Mouse (Mus musculus) left cerebral cortex, adult 9 months (tissue): ENCODE measurements at regions not wholly inside any gene's neighbourhood (a gene's known extent, or its start where the extent isn't known, plus 50 kb on each side); places are given as distances from the start of the nearest gene placed in this dataset.
A peak's percentile ranks its signal among the peaks of the same experiment; 100 is the strongest.
"Not testable (repeated sequence)": the region's sequence is repeated elsewhere in the genome, so short reads cannot be mapped to it uniquely, and the experiment has no call there.

Source experiments
- DNase-seq, 2 experiments: peaks; one replicate each; pipeline ENCODE4 v3.0.0; 2022; ENCODE audit warnings: low spot score in 2 of 2

DNA sequence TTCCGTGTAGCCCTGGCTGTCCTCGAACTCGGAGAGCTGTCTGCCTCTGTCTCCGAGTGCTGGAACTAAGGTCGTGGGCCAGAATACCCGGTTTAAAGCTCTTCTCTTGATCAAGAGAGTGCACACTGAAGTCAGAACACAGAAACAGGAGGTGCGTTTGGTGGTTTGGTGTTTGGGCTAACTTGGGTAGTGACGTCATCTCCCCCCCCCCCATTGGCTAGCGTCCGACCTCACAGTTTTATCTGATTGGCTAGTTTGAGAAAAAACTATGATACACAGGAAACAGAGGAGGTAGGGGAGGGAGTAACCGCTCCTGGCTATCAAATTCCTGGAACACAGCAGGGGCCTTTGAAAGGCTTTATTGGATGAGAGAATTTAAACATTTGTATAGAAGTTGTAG lies 60.2 kb upstream of the Pim1 start:
- no peak for DNase-seq

DNA sequence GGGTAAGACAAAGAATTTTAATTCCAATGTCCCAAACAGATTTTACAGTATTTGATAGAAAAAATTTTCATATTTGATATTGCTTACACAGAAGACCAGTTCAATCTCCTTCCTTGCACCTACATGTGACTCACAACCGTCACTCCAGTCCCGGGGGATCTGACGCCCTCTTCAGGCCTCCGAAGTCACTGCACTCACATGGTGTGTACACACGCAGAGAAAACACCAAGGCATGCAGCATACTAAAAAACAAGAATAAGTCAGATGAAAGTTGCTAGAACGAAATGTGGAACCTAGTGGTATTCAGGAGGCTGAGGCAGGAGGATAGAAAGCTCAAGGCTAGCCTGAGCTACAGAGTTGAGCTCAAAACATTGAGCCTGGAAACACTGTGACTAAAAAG lies 59.7 kb upstream of the Pim1 start:
- no peak for DNase-seq

- no peak for DNase-seq
Measured at GRCm38 (mm10) chr17:29431553-29432297, 58.8 kb upstream of the Pim1 start.

- DNase-seq = no peak
Measured at GRCm38 (mm10) chr17:29432666-29433065, 57.9 kb upstream of the Pim1 start.

- no peak for DNase-seq
Measured at GRCm38 (mm10) chr17:29433370-29433769, 57.2 kb upstream of the Pim1 start.

DNA sequence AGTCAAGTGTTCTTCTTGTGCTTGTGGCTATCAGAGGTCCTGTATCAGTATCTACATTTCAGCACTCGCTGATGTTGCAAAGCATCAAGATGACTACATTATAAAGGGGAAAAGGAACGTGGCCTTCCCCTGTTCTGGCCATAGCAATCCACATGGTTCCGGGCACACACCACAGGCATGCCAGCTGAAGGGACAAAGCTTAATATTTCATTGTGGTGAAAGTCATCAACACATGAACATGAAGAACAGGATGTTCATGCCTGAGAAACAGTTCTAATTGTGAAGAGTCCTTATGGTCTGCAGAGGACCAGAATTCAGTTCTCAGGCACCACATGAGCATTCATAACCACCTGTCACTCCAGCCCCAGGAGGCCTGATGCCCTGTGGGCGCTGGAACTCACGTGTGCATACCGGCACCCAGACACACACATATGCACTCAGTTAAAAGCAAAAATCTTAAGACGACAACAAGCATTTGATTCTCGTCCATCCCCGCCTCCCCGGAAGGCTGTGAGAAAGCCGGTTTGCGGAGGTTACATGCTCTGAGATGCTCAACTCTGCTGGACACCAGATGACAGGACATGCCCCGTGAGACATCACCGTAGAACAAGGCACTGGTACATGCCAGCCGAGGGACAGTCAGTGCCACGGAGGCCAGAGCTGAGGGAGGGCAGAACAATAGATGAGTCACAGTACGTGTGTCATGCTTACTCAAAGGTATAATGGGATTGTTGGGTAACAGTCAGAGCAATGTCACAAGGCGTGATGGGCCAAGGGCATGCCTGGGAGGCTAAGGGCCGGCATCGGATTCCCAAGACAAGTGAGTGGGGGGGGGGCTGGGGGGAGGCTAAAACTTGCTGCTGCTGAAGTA lies 56.2 kb upstream of the Pim1 start:
- DNase-seq = no peak

DNA sequence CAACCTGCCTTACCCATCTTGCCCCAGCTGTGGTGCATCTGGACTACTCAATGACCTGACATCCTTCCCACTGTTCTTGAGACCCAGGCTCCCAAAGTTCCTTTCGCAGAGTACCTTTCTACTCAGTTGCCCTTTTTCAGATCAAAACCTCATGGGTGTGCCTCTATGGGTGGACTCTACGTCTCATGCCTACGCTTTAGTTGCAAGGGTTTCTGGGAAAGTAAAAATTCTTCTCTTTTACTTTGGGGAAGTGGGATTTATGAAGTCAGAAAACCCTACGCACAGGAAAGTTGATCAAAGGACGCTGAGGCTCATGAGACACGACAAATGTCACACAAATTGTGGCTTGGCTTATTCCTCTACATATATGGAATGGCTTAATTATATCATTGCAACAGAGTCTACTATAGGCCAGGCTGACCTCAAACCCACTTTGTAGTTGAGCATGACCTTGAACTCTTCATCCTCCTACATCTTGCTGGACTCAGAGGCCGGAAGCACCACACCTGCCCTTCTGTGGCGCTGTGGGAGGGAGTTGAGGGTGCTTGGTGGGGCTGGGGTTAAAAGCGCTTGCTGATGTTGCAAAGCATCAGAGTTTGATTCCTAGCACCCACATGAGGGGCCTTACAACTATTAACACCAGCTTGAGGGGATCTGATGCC lies 55.1 kb upstream of the Pim1 start:
- no peak for DNase-seq

GRCm38 (mm10) chr17:29436484-29436870 lies 54.1 kb upstream of the Pim1 start:
- DNase-seq = not testable (repeated sequence)

- peak; percentile 50 to 73 for DNase-seq
Measured at GRCm38 (mm10) chr17:29436871-29437534, 53.5 kb upstream of the Pim1 start.

- DNase-seq = no peak
Measured at GRCm38 (mm10) chr17:29437535-29438324, 52.8 kb upstream of the Pim1 start.

DNA sequence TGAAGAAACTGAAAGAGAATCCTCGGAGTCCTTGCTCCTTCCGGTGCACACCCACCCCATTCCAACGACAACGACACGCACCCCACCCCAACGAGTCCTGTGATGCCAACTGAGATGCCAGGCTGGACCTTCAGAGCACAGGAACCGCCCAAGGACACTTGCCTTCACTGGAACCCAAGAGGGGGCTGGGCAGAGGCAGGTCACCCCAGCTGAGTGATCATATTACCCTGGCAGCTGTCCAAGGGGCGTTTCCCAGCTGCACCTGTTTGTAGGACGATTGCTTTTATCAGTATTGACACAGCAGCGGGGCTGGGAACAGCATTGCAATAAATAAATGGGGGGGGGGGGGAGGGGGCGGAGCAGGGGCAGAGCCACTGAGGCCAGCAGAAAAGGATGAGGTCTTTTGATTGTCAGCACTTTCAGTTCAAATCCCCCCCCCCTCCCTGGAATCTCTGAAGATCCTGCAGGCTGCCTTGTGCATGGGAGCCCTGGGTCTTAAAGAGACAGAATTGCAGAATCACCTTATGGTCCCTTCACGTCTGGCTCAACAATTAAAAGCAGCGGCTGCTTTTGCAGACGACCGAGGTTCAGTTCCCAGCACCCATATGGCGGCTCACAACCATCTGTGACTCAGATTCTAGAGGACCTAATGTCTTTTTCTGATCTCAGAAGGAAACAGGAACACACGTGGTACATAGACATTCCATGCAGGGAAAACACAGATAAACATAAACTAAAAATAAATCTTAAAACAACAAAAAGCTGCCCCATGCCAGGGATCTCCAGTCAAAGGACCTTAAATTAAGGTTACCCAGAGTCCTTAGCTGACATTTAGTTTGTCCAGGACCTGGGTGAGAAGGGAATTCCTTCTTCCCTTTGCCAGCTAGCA lies 52.0 kb upstream of the Pim1 start:
- DNase-seq = no peak

DNA sequence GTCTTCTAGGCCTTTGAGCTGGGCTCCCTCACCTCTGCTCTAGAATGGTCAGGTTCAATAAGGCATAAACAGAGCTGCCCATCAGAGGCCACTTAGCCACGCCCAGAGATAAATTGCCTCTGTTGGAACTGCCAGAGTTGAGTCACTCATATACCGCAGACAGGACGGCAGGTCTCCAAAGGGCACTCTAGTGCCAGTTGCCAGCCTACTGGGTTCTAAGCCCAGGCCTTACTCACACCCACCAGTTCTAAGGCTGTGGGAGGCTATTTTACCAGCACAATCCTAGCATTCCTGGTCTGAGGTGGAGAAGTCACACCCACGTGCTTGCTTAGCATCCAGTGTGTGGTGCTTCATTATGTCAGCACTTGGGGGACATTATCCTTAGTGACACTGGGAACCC lies 50.6 kb upstream of the Pim1 start:
- DNase-seq = no peak

DNA sequence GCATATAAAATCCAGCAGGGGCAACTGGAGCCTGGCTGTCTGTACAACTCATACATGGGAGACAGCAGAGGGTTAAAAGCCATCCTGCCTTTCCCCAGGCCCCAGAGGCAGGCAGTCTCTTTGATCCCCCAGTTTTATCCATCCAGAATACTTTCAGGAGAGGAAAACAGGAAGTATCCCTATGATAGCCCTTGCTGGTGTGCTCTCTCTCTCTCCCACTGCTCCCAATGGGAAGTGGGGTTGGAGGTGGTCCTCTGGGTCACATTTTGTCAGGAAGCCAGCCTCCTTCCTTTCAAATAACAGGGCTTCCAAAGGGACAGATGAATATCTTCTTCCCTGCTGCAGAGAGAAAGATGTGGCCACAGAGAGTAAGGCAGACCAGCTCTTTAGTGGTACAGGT lies 50.1 kb upstream of the Pim1 start:
- no peak for DNase-seq
